8 mouse cellular contexts compared by ENCODE assay signal in genomic region chr10:42972504-42973172, GRCm38 (mm10).
DNase-seq lines count a peak whose midpoint lies in the region; ATAC-seq lines count a peak whose summit lies in the region.

No protein-coding gene starts in this region.

- ATAC-seq in CD4-positive, CD25-positive, alpha-beta regulatory T cell, adult 4 months: no peak
- peak; percentile 88 for ATAC-seq in frontal cortex, adult (ENCODE audit: low TSS enrichment)
- peak; percentile 71 to 76; a peak in 3 of 4 replicates for ATAC-seq in hematopoietic stem cell, adult 5-6 weeks (replicated peaks in 1 of 2; ENCODE audit: insufficient read depth in 1 of 2, low FRiP score in 2 of 2, low TSS enrichment in 1 of 2, low read depth in 1 of 2, poor library complexity in 2 of 2, severe bottlenecking in 2 of 2)
- peak; percentile 74 for ATAC-seq in megakaryocyte, adult 5-6 weeks (ENCODE audit: poor library complexity, severe bottlenecking)

- DNase-seq in CD4-positive, CD25-positive, alpha-beta regulatory T cell, adult 2 months (ENCODE audit: low read depth, low spot score): peak; percentile 71
- peak; percentile 46 to 67 for DNase-seq in cerebellum, adult 18-20 months
- DNase-seq in layer of hippocampus, postnatal 10 days (ENCODE audit: low spot score in 2 of 2): peak; percentile 79 to 81
- peak; percentile 82 for DNase-seq in right cerebral cortex, postnatal 14 days
